Mouse (Mus musculus): ENCODE measurements around the gene Chst3.
"Not testable (repeated sequence)": the region's sequence is repeated elsewhere in the genome, so short reads cannot be mapped to it uniquely, and the experiment has no call there.

The Chst3 gene

DNA sequence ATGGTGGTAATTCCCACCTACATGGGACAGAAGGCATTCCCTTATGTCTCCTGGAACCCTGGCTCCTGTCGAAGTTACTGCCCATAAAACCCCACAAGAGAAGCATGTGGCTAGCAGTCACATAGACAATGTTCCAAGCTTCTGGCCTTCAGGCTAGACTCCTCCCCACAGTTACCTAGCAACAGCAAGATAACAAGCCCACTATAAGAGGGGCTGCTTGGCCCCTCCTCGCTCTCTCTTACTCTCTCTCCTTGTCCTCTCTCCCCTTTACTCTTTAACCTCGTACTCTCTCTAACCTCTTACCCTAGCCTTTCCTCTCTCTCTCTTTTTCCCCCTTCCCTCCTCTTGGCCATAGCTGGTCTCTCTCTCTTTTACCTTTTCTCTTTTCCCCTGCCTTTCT lies 57.7 kb downstream of the Chst3 start:
- not testable (repeated sequence) for DNase-seq (ENCODE audit: low read depth, low spot score)

GRCm38 (mm10) chr10:60158144-60158543 lies 60.9 kb downstream of the Chst3 start:
- DNase-seq (ENCODE audit: low read depth, low spot score): no peak

GRCm38 (mm10) chr10:60156016-60156415 lies 63.0 kb downstream of the Chst3 start:
- DNase-seq (ENCODE audit: low read depth, low spot score): no peak

- DNase-seq (ENCODE audit: low read depth, low spot score): no peak
Measured at GRCm38 (mm10) chr10:60151107-60151663, 67.9 kb downstream of the Chst3 start.

GRCm38 (mm10) chr10:60148087-60148486 lies 71.0 kb downstream of the Chst3 start:
- peak; percentile 78 for DNase-seq (ENCODE audit: low read depth, low spot score)

DNA sequence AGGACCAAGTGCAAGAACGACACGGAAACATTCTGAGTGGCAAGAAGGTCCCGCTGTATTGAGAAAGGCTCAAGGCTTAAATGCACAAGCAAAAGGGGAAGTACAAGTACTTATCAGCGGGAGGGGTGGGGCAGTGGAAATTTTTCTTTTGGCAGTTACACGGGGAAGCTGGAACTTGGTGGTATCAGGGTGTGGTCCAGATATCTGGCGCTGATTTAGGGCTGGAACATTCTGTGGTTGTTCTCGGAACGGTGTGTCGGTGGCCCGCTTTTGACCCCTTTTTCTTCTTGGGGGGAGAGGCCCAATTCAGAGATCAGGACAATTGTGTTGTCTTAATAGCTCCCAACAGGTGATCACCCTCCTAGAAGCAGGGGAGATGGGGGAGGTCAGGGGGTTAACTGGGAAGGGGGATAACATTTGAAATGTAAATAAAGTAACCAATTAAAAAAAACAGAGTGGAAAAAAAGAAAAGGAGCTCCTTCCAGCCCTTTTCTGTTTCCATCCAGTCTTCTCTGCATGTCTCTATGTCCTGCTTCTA lies 71.5 kb downstream of the Chst3 start:
- not testable (repeated sequence) for DNase-seq (ENCODE audit: low read depth, low spot score)

GRCm38 (mm10) chr10:60141656-60142160 lies 77.4 kb downstream of the Chst3 start:
- no peak for DNase-seq (ENCODE audit: low read depth, low spot score)

DNA sequence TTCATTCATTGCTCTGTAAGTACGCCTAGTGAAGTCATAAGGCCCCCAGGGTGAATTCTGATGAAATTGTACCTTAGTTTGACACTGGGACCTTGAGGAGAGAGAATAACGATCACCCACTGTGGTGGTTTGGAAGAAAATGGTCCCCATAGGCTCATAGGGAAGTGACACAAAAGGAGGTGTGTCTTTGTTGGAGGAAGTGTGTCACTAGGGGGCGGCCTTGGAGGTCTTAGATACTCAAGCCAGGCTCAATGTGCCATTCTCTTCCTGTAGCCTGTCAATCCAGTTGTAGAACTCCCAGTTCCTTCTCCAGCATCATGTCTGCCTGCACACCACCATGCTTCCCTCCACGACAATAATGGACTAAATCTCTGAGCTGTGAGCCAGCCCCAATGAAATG lies 78.3 kb downstream of the Chst3 start:
- no peak for DNase-seq (ENCODE audit: low read depth, low spot score)

- no peak for DNase-seq (ENCODE audit: low read depth, low spot score)
Measured at GRCm38 (mm10) chr10:60138680-60139079, 80.4 kb downstream of the Chst3 start.

- no peak for DNase-seq (ENCODE audit: low read depth, low spot score)
Measured at GRCm38 (mm10) chr10:60136935-60137334, 82.1 kb downstream of the Chst3 start.

- DNase-seq (ENCODE audit: low read depth, low spot score): not testable (repeated sequence)
Measured at GRCm38 (mm10) chr10:60136010-60136409, 83.0 kb downstream of the Chst3 start.

DNA sequence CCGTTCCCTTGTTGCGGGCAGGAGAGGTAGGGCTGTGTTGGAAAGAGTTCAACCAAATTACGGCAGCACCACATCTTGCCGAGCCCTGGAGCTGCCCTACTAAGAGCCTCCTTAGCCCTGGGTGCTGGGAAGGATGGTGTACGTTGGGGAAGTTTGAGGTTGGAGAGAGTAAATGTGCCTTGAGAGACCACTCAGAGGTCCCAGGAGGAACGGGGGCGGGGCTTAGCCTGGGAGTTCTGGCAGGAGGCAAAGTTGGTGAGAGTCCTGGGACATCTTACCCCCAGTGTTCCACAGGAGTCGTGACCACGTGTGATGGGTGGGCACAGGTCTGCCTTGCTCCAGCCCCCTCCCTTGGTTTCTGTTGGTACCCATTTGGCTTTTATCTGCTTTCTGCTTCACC lies 84.9 kb downstream of the Chst3 start:
- no peak for DNase-seq (ENCODE audit: low read depth, low spot score)

GRCm38 (mm10) chr10:60133501-60133900 lies 85.6 kb downstream of the Chst3 start:
- peak; percentile 30 for DNase-seq (ENCODE audit: low read depth, low spot score)

All from embryo, embryonic 11.5 days (tissue).